Mouse (Mus musculus) neural tube, embryonic 14.5 days (tissue): ENCODE measurements around the gene Hormad1. TPM values are rescaled to one million over a fixed set of nuclear protein-coding genes. Genes with fewer than 3 reads are reported as not detected.
"Not testable (repeated sequence)": the region's sequence is repeated elsewhere in the genome, so short reads cannot be mapped to it uniquely, and the experiment has no call there.

Experiments
- ATAC-seq: fragments of 200-750 bp; cut with Nextera tagmentation; 2 replicates; pipeline ENCODE4 v1.8.0; 2017; ENCODE audit warnings: low read depth, mild to moderate bottlenecking, moderate TSS enrichment, moderate library complexity
- H3K27ac ChIP-seq: fragments of 300-500 bp; sonication (generic); 2 replicates; pipeline ENCODE4 v1.5.1; 2014; ENCODE audit warnings: low read depth, mild to moderate bottlenecking, control low read depth, low read length, moderate library complexity, mixed read lengths
- H3K27me3 ChIP-seq: fragments of 300-500 bp; sonication (generic); 2 replicates; pipeline ENCODE4 v1.6.1; 2014; ENCODE audit warnings: low read length; ENCODE audit not compliant: control insufficient read depth, insufficient read depth
- H3K36me3 ChIP-seq: fragments of 300-500 bp; sonication (generic); 2 replicates; pipeline ENCODE4 v1.6.1; 2014; ENCODE audit warnings: low read length, mixed read lengths; ENCODE audit not compliant: control insufficient read depth, insufficient read depth
- H3K4me1 ChIP-seq: fragments of 300-500 bp; sonication (generic); 2 replicates; pipeline ENCODE4 v1.6.1; 2014; ENCODE audit warnings: low read length; ENCODE audit not compliant: control insufficient read depth, insufficient read depth
- H3K4me2 ChIP-seq: fragments of 300-500 bp; sonication (generic); 2 replicates; pipeline ENCODE4 v1.6.1; 2014; ENCODE audit warnings: mild to moderate bottlenecking, low read depth, low read length, control low read depth
- H3K4me3 ChIP-seq: fragments of 300-500 bp; sonication (generic); 2 replicates; pipeline ENCODE4 v1.5.1; 2014; ENCODE audit warnings: low read depth, low read length, control low read depth, mixed read lengths
- H3K9ac ChIP-seq: fragments of 300-500 bp; sonication (generic); replicated peaks from 2 replicates; pipeline ENCODE4 v1.6.1; 2014; ENCODE audit warnings: low read depth, mild to moderate bottlenecking, control low read depth, low read length, mixed read lengths
- H3K9me3 ChIP-seq: fragments of 300-500 bp; sonication (generic); 2 replicates; pipeline ENCODE4 v1.6.1; 2016; ENCODE audit warnings: low read length; ENCODE audit not compliant: control insufficient read depth
- WGBS: fragments of 180-500 bp; shearing (Covaris S2); extraction: QIAGEN DNeasy Blood & Tissue Kit; methylation state at CpG from one replicate; pipeline ENCODE4 v1.1.7; 2014; 5-methylcytosine and 5-hydroxymethylcytosine counted together
- polyA plus RNA-seq: library from polyadenylated mRNA; unstranded; fragments of >200 nt; fragmentation: Nextera tagmentation; extraction: Ambion mirVana; gene quantifications from 2 replicates; pipeline ENCODE4 v1.2.1, GENCODE M21; 2014

The Hormad1 gene
- polyA plus RNA-seq, 1 experiment from 2014 or later: not detected

DNA sequence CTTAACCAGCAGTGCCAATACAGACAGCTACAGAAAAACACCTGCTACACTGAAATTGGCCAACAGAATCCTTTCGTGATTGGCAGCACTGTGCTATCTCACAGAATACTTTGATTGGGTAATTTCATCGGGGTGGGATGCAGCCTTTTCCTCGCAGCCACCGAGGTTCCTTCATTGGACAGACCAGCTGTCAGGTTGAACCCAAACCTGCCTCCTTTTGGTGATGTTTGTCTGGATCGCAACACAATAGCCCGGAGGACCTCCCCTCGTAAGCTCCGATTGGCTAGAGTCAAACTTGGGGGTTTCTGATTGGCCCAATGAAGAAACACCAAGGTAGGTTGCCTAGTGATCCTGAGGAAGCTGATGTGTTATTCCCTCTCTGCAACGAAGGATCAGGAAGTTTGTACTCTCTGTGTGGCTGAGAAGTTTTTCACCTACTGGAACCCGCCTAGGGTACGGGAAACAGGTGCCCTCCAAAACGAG, 29.2 kb downstream of the Hormad1 start, which contains the start of gene Golph3l:
Gene Golph3l, plus strand, starts transcription at position 331 of the 483 bp plus-strand sequence.
- Histone ChIP-seq H3K36me3 (no peaks in the 10 kb centered on the region; the same call in 1 of the 2 replicates), H3K4me2 (peak within 1 kb of the TSS; percentile 75), H3K27ac (peak within 1 kb of the TSS; percentile 48; the same call in 1 of the 2 replicates), H3K9ac (peak within 1 kb of the TSS; percentile 47), H3K27me3 (no peaks in the 10 kb centered on the region), H3K4me1 (peaks cover 7% of the 10 kb centered on the region; the same call in 1 of the 2 replicates), H3K4me3 (peak within 1 kb of the TSS; percentile 58), H3K9me3 (no peaks in the 10 kb centered on the region)
- peak; percentile 100 for ATAC-seq
- whole genome bisulfite sequencing: under 1% methylated on average over 12 of the region's 12 CpGs

GRCm38 (mm10) chr3:95598734-95599133, 39.3 kb downstream of the Hormad1 start:
- Histone ChIP-seq H3K9me3 (no peaks in the 10 kb centered on the region), H3K27me3 (no peaks in the 10 kb centered on the region), H3K36me3 (peaks cover 11% of the 10 kb centered on the region), H3K9ac (no peak overlapping the region), H3K27ac (no peak overlapping the region), H3K4me3 (no peak overlapping the region), H3K4me2 (no peak overlapping the region), H3K4me1 (no peaks in the 10 kb centered on the region)
- no peak for ATAC-seq

GRCm38 (mm10) chr3:95601287-95601686, 41.8 kb downstream of the Hormad1 start:
- H3K9ac ChIP-seq: no peak overlapping the region
- no peaks in the 10 kb centered on the region for H3K27me3 ChIP-seq
- no peaks in the 10 kb centered on the region for H3K9me3 ChIP-seq
- H3K4me1 ChIP-seq: no peaks in the 10 kb centered on the region
- H3K36me3 ChIP-seq: no peaks in the 10 kb centered on the region
- 87% methylated on average over 3 of the region's 3 CpGs for WGBS
- no peak overlapping the region for H3K27ac ChIP-seq
- ATAC-seq: no peak
- H3K4me2 ChIP-seq: no peak overlapping the region
- H3K4me3 ChIP-seq: no peak overlapping the region

DNA sequence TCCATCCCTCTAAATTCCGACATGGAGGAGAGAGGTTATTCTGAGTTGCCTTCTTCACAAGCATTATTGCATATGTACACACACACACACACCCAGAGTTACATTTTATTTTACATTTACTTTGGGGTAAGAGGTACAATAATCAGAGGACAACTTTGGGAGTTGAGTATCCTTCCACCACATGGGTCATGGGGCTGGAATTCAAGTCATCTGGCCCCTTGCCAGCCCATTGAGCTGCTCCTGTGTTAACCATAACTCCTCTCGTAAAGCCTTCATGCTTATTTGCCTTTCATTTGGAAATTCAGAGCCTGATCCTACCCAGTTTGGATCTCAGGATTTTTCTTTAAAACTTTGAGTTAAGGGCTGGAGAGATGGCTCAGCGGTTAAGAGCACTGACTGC, 46.6 kb downstream of the Hormad1 start:
- peaks cover 16% of the 10 kb centered on the region; the same call in 1 of the 2 replicates for H3K36me3 ChIP-seq
- no peak overlapping the region for H3K4me3 ChIP-seq
- 84% methylated on average over 3 of the region's 3 CpGs for WGBS

GRCm38 (mm10) chr3:95609195-95609594, 49.7 kb downstream of the Hormad1 start:
- H3K9ac ChIP-seq: no peak overlapping the region
- no peak overlapping the region for H3K4me3 ChIP-seq
- 75% methylated on average over 3 of the region's 3 CpGs for WGBS
- no peak overlapping the region for H3K4me2 ChIP-seq
- peaks cover 16% of the 10 kb centered on the region; the same call in 1 of the 2 replicates for H3K36me3 ChIP-seq
- ATAC-seq: no peak
- H3K27me3 ChIP-seq: no peaks in the 10 kb centered on the region
- H3K27ac ChIP-seq: no peak overlapping the region
- H3K9me3 ChIP-seq: no peaks in the 10 kb centered on the region
- H3K4me1 ChIP-seq: no peaks in the 10 kb centered on the region

More for the DNA sequence above, 46.6 kb downstream of the Hormad1 start:
- H3K27ac ChIP-seq: no peak overlapping the region
- H3K4me2 ChIP-seq: no peak overlapping the region
- H3K27me3 ChIP-seq: no peaks in the 10 kb centered on the region
- H3K4me1 ChIP-seq: no peaks in the 10 kb centered on the region
- no peak for ATAC-seq
- no peaks in the 10 kb centered on the region for H3K9me3 ChIP-seq
- H3K9ac ChIP-seq: no peak overlapping the region

- WGBS: 100% methylated on average over 1 of the region's 1 CpGs
Measured at GRCm38 (mm10) chr3:95613996-95614395, 54.5 kb downstream of the Hormad1 start.

GRCm38 (mm10) chr3:95618511-95618910, 59.0 kb downstream of the Hormad1 start:
- no peak overlapping the region for H3K4me2 ChIP-seq
- no peak for ATAC-seq
- H3K9me3 ChIP-seq: no peaks in the 10 kb centered on the region
- 89% methylated on average over 1 of the region's 1 CpGs for WGBS
- H3K27me3 ChIP-seq: no peaks in the 10 kb centered on the region
- no peak overlapping the region for H3K4me3 ChIP-seq
- H3K9ac ChIP-seq: no peak overlapping the region
- H3K27ac ChIP-seq: no peak overlapping the region
- H3K36me3 ChIP-seq: peaks cover 20% of the 10 kb centered on the region
- no peaks in the 10 kb centered on the region for H3K4me1 ChIP-seq

More at GRCm38 (mm10) chr3:95613996-95614395, 54.5 kb downstream of the Hormad1 start:
- H3K4me2 ChIP-seq: no peak overlapping the region
- peaks cover 36% of the 10 kb centered on the region for H3K36me3 ChIP-seq
- H3K9ac ChIP-seq: no peak overlapping the region
- no peak overlapping the region for H3K4me3 ChIP-seq
- no peaks in the 10 kb centered on the region for H3K27me3 ChIP-seq
- no peaks in the 10 kb centered on the region for H3K9me3 ChIP-seq
- no peak overlapping the region for H3K27ac ChIP-seq
- no peak for ATAC-seq
- H3K4me1 ChIP-seq: no peaks in the 10 kb centered on the region

DNA sequence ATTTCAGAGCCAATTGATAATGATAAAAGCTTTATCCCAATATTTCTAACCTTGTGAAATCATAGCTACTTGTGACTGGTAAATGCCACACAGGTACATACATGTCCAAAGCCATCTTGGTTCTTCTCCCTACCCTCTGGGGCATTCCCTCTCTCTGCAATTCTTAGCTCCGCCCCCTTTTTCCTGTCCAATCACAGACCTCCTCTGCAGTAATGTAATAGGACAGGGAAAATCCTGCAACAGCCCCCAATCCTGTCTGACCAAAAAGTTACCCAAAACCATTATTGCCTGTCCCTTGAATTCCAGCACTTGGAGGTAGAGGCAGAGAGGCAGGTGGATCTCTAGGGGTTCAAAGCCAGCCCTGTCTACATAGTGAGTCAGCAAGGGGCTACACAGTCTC, 61.8 kb downstream of the Hormad1 start:
- 88% methylated on average over 1 of the region's 1 CpGs for WGBS
- H3K4me1 ChIP-seq: peaks cover 6% of the 10 kb centered on the region
- peaks cover 18% of the 10 kb centered on the region for H3K36me3 ChIP-seq
- no peaks in the 10 kb centered on the region for H3K9me3 ChIP-seq
- ATAC-seq: no peak
- H3K27me3 ChIP-seq: no peaks in the 10 kb centered on the region
- no peak overlapping the region for H3K4me2 ChIP-seq
- H3K9ac ChIP-seq: no peak overlapping the region
- no peak overlapping the region for H3K27ac ChIP-seq
- H3K4me3 ChIP-seq: no peak overlapping the region

DNA sequence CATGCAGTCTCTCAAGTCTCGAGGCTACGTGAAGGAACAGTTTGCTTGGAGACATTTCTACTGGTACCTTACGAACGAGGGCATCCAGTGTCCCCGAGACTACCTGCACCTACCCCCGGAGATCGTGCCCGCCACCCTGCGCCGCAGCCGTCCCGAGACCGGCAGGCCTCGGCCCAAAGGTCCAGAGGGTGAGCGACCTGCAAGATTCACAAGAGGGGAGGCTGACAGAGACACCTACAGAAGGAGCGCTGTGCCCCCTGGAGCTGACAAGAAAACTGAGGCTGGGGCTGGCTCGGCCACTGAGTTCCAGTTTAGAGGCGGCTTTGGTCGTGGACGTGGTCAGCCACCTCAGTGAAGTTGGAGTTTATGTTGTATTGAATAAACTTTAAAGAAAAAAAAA, 62.9 kb downstream of the Hormad1 start:
- 94% methylated on average over 20 of the region's 20 CpGs for WGBS
- Histone ChIP-seq H3K36me3 (peaks cover 12% of the 10 kb centered on the region), H3K4me1 (peaks cover 16% of the 10 kb centered on the region)
- not testable (repeated sequence) for H3K4me2 ChIP-seq, H3K4me3 ChIP-seq, H3K27me3 ChIP-seq, H3K9ac ChIP-seq, H3K9me3 ChIP-seq, ATAC-seq, H3K27ac ChIP-seq
